Mouse (Mus musculus) adrenal gland, adult (tissue): ENCODE data around the gene Kcnk2.

Experiments used
- DNase-seq, 2 experiments: peaks; one replicate each; pipeline ENCODE4 v3.0.0; 2022 to 2023; ENCODE audit warnings: low spot score in 1 of 2; ENCODE audit not compliant: inconsistent age in 2 of 2

Gene Kcnk2

GRCm38 (mm10) chr1:189219051-189219450 is 183.0 kb downstream of the Kcnk2 start:
- DNase-seq, result no peak

- no peak for DNase-seq
Measured at GRCm38 (mm10) chr1:189217751-189218564, 184.1 kb downstream of the Kcnk2 start.

GRCm38 (mm10) chr1:189215131-189215530 is 186.9 kb downstream of the Kcnk2 start:
- no peak for DNase-seq

DNA sequence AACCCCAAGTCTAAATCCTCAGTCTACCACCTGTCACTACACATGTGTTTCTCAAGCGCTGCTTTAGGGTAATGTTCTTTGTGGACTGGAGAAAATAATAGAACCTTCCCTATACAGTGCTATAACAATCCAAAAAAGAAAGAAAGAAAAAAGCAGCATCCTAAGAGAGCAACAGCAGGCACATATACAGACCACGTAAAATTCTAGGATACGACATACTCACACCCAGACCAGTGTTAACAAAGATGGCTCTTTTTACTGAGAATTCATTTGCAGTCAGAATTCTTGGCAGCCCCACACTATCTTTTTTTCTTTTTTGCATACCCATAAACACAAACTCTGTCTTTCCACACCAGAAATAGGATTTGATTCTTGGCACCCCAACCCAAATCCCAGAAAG is 187.6 kb downstream of the Kcnk2 start:
- DNase-seq, result no peak

DNA sequence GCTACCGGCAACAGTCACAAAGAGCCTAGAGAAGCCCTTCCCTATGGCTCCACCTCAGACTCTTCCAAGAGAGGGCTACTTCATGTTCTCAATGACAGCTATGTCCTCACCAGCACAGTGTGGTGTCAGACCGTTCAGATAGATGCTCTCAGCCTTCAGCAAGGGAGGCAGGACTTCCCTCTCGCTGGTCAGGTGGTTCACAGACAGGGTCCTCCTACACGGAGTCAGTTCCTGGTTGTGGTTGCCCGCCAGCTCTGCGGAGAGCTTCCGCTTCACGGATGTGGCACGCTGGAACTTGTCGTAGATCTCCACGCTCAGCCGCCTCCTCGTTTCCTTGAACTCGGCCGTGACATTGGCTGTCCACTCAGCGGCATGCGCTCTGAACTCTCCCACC is 192.4 kb downstream of the Kcnk2 start:
- DNase-seq, result no peak

- DNase-seq, result no peak
Measured at GRCm38 (mm10) chr1:189209029-189209714, 192.9 kb downstream of the Kcnk2 start.

DNA sequence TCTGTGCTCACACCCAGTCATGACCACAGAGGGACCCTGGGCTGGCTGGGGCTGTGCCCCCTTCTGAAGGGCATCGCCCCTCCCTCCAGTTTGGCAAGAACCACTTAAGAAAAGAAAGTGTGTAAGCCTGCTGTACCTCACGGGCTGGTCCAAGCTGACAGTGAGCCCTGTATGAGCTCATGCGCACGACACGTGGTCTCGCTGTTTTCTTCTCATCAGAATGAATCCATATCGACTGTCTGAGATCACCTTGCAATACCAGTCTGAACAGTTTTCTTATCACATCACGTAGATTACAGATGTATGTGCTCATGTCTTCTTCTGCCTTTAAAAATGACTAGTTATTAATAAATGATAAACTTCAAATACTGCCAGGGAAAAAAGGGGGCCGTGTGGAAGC is 193.5 kb downstream of the Kcnk2 start:
- no peak for DNase-seq

DNA sequence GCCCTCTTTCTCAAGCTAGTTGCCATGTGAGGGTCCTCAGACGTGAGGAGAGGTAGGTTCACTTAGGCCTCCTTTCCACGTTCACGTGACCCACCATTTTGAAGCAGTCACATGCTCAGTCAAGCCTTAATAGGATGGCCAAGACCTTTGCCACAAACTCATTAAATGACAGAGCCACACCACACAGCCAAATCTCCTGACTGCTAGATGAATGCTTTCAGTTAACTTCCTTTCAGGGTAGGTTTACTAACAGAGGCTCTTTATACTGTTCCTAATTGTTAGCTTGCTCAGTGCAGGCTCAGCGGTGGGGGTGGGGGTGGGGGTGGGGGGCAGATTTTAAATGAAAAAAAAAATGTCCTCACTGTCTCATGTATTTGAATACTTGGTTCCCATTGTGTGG is 206.3 kb downstream of the Kcnk2 start:
- DNase-seq, result no peak

DNA sequence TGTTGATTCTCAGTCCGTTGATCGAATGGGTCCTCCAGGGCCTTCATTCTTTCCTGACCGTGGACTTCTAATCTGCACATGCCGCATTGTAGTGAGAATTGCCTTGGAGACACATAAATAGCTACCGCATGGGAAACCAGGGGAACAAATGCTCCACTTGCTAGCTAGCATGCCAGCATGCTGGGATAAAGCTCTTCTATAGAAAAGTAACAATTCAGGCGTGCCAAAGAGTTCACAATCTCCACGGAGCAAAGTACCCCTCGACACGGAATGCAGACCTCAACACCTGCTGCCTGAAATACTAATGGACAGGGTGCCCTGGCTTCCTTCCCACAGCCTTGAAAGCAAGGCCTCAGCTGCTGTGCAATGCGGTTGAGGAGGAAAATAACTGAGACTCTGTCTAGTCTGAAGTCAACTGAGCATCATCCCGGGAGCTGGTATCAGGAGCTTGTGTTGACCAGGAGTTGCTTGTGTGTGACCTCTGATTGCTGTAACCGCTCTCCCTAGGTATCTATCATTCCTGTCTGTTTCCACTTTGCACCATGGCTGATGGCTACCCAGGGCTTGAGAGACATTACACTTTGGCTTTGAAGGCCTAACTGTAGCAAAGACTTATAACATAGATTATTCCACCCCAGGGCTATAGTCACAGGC is 214.2 kb downstream of the Kcnk2 start:
- peak; percentile 45 to 74 for DNase-seq

GRCm38 (mm10) chr1:189185206-189185750 is 216.8 kb downstream of the Kcnk2 start:
- DNase-seq, result peak; percentile 26 to 52

DNA sequence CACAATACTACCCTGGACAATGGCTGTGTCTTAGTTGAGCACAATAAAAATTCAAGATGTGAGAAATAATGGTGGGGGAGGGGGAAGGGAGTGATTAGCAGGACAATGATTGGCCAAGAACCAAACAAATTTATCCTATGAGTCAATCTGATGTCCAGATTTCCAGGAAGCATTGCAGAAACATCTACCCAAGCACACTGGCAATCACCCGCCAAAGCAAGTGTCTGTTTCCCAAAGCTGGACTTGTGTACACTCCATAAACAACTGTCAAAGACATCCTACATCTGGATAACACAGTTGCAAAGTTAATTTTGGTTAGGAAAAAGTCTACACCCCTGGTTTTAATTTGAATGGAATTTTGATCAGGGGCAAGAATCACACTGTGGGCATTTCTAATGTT is 224.3 kb downstream of the Kcnk2 start:
- no peak for DNase-seq

- no peak for DNase-seq
Measured at GRCm38 (mm10) chr1:189173479-189173878, 228.6 kb downstream of the Kcnk2 start.

GRCm38 (mm10) chr1:189171138-189171537 is 230.9 kb downstream of the Kcnk2 start:
- DNase-seq, result no peak

DNA sequence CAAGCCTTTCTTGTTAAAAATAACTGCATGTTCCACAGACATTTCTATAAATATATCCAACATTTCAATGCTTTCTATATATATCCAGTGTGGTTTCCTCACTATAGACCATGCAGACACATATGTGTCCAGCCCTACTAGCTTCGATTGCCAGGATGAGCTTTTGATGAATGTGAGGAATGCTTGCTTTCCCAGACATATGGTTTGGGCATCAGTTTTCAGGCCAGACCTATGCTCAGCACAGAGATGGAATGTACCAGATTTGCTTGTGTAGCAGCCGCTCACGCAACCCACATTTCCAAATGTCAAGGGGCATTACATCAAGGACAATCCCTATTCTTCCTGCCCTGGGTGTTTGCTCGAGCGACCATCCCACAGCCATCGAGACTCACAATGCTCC is 236.3 kb downstream of the Kcnk2 start:
- DNase-seq, result no peak

DNA sequence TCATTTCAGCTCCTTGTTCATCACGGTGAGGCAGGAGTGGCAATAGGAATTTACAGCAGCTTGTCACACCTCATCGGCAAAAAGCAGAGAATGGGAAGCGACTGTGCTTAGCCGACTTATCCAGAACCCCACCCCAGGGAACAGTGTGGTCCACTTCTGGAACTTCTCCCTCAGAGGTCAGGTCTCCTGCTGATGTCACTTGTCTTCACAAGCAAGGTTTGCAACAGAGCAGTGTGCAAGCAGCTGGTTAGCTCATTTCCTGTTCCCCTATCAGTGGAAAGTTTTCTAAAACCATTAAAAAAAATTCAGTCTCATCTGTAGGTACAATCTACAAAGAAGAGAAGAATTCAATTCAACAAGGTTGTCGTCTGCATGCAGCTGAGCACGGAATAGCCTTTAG is 236.9 kb downstream of the Kcnk2 start:
- DNase-seq, result no peak

GRCm38 (mm10) chr1:189164721-189165120 is 237.4 kb downstream of the Kcnk2 start:
- DNase-seq, result no peak

- no peak for DNase-seq
Measured at GRCm38 (mm10) chr1:189164241-189164640, 237.8 kb downstream of the Kcnk2 start.
